Mouse (Mus musculus): ENCODE measurements around the gene Col12a1.

DNA sequence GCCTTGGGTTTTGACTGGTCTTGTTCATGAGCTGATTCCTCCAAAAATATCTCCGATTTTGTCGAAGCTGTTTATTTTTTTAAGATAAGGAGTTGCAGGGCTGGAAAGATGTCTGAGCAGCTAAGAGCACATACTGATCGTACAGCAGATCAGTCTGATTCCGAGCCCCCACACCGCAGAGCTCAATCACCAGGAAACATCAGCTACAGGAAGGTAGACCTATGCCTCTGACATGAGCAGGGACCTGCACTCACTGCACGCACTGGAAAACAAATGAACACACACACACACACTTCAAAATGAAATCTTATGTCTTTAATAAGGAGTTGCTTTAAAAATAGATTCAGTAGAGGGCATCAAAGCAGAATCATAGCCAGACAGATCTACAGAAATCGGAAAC, 32.1 kb upstream of the Col12a1 start:
- TF ChIP-seq GATA1 (IDR thresholded peaks at IDR 0.05; ENCODE audit: low read length): no peak
- no peak for TF ChIP-seq TAL1 (IDR thresholded peaks at IDR 0.05; ENCODE audit: low read length)
